Mouse (Mus musculus): ENCODE measurements around the gene Rabgef1. TPM values are rescaled to one million over a fixed set of nuclear protein-coding genes. Genes with fewer than 3 reads are reported as not detected.
A peak's percentile ranks its signal among the peaks of the same experiment; 100 is the strongest.

The Rabgef1 gene
- 26.8 and 26.9 TPM in 2 replicates for polyA plus RNA-seq (2016; fragmentation: Nextera tagmentation; extraction: Ambion mirVana)

GRCm38 (mm10) chr5:130171423-130171954, at the start of gene Rabgef1:
TSS of gene Rabgef1 (plus strand) at chr5:130171798.
- peak within 1 kb of the TSS; percentile 80 for H3K4me2 ChIP-seq
- peak within 1 kb of the TSS; percentile 89 for H3K9ac ChIP-seq (replicated peaks)
- ATAC-seq (ENCODE audit: insufficient number of reproducible peaks, insufficient read depth, low FRiP score, low TSS enrichment, low read depth): peak; percentile 86
- peak within 1 kb of the TSS; percentile 89 for H3K4me3 ChIP-seq (replicated peaks)
- peak within 1 kb of the TSS; percentile 86 for H3K27ac ChIP-seq
- WGBS: under 1% methylated on average over 51 of the region's 62 CpGs
- H3K36me3 ChIP-seq: no peaks in the 10 kb centered on the region
- H3K9me3 ChIP-seq: no peaks in the 10 kb centered on the region
- H3K27me3 ChIP-seq: no peaks in the 10 kb centered on the region
- peaks cover 18% of the 10 kb centered on the region for H3K4me1 ChIP-seq (replicated peaks)

GRCm38 (mm10) chr5:130122355-130122754, 49.2 kb upstream of the Rabgef1 start:
- WGBS: 87% methylated on average over 2 of the region's 2 CpGs

GRCm38 (mm10) chr5:130124271-130124670, 47.3 kb upstream of the Rabgef1 start:
- peaks cover 10% of the 10 kb centered on the region; the same call in 1 of the 2 replicates for H3K4me1 ChIP-seq (replicated peaks)
- H3K27ac ChIP-seq: no peak overlapping the region
- no peaks in the 10 kb centered on the region for H3K9me3 ChIP-seq
- no peak overlapping the region for H3K9ac ChIP-seq (replicated peaks)
- H3K4me2 ChIP-seq: no peak overlapping the region
- no peaks in the 10 kb centered on the region for H3K27me3 ChIP-seq
- H3K4me3 ChIP-seq (replicated peaks): no peak overlapping the region
- H3K36me3 ChIP-seq: peaks cover 17% of the 10 kb centered on the region; the same call in 1 of the 2 replicates
- WGBS: 83% methylated on average over 5 of the region's 5 CpGs
- ATAC-seq (ENCODE audit: insufficient number of reproducible peaks, insufficient read depth, low FRiP score, low TSS enrichment, low read depth): no peak

More at GRCm38 (mm10) chr5:130122355-130122754, 49.2 kb upstream of the Rabgef1 start:
- no peaks in the 10 kb centered on the region for H3K27me3 ChIP-seq
- H3K9ac ChIP-seq (replicated peaks): no peak overlapping the region
- peaks cover 20% of the 10 kb centered on the region for H3K4me1 ChIP-seq (replicated peaks)
- no peak overlapping the region for H3K27ac ChIP-seq
- no peaks in the 10 kb centered on the region for H3K9me3 ChIP-seq
- H3K4me3 ChIP-seq (replicated peaks): no peak overlapping the region
- peaks cover 17% of the 10 kb centered on the region; the same call in 1 of the 2 replicates for H3K36me3 ChIP-seq
- no peak for ATAC-seq (ENCODE audit: insufficient number of reproducible peaks, insufficient read depth, low FRiP score, low TSS enrichment, low read depth)
- H3K4me2 ChIP-seq: no peak overlapping the region

GRCm38 (mm10) chr5:130128686-130129523, 42.7 kb upstream of the Rabgef1 start:
- H3K27me3 ChIP-seq: no peaks in the 10 kb centered on the region
- peaks cover 9% of the 10 kb centered on the region; the same call in 1 of the 2 replicates for H3K4me1 ChIP-seq (replicated peaks)
- peaks cover 47% of the 10 kb centered on the region for H3K36me3 ChIP-seq
- no peak overlapping the region for H3K4me2 ChIP-seq
- no peak overlapping the region for H3K4me3 ChIP-seq (replicated peaks)
- WGBS: 49% methylated on average over 11 of the region's 11 CpGs
- H3K9me3 ChIP-seq: no peaks in the 10 kb centered on the region
- 0 out of 2 replicates have a peak overlapping the region, but pooled peaks have one; percentile 45 for H3K27ac ChIP-seq
- no peak; the same call in 1 of the 2 replicates for ATAC-seq (ENCODE audit: insufficient number of reproducible peaks, insufficient read depth, low FRiP score, low TSS enrichment, low read depth)
- no peak overlapping the region for H3K9ac ChIP-seq (replicated peaks)

GRCm38 (mm10) chr5:130129524-130129793, 42.1 kb upstream of the Rabgef1 start:
- 75% methylated on average over 5 of the region's 5 CpGs for WGBS
- H3K9me3 ChIP-seq: no peaks in the 10 kb centered on the region
- no peaks in the 10 kb centered on the region for H3K27me3 ChIP-seq
- no peak for ATAC-seq (ENCODE audit: insufficient number of reproducible peaks, insufficient read depth, low FRiP score, low TSS enrichment, low read depth)
- no peak overlapping the region for H3K4me3 ChIP-seq (replicated peaks)
- H3K36me3 ChIP-seq: peaks cover 45% of the 10 kb centered on the region
- 0 out of 2 replicates have a peak overlapping the region, but pooled peaks have one; percentile 45 for H3K27ac ChIP-seq
- H3K4me2 ChIP-seq: no peak overlapping the region
- H3K9ac ChIP-seq (replicated peaks): no peak overlapping the region
- peaks cover 9% of the 10 kb centered on the region; the same call in 1 of the 2 replicates for H3K4me1 ChIP-seq (replicated peaks)

- 93% methylated on average over 13 of the region's 13 CpGs for WGBS
- no peak overlapping the region for H3K9ac ChIP-seq (replicated peaks)
- H3K9me3 ChIP-seq: no peaks in the 10 kb centered on the region
- H3K4me2 ChIP-seq: no peak overlapping the region
- peaks cover 36% of the 10 kb centered on the region for H3K36me3 ChIP-seq
- H3K4me1 ChIP-seq (replicated peaks): no peaks in the 10 kb centered on the region
- ATAC-seq (ENCODE audit: insufficient number of reproducible peaks, insufficient read depth, low FRiP score, low TSS enrichment, low read depth): no peak
- H3K27ac ChIP-seq: no peak overlapping the region
- no peaks in the 10 kb centered on the region for H3K27me3 ChIP-seq
- no peak overlapping the region for H3K4me3 ChIP-seq (replicated peaks)
Measured at GRCm38 (mm10) chr5:130136597-130136996, 35.0 kb upstream of the Rabgef1 start.

- WGBS: 32% methylated on average over 8 of the region's 8 CpGs
Measured at GRCm38 (mm10) chr5:130139393-130139792, 32.2 kb upstream of the Rabgef1 start.

GRCm38 (mm10) chr5:130141138-130141537, 30.5 kb upstream of the Rabgef1 start:
- Histone ChIP-seq H3K9ac (replicated peaks) (no peak overlapping the region), H3K4me1 (replicated peaks) (peaks cover 11% of the 10 kb centered on the region), H3K36me3 (peaks cover 3% of the 10 kb centered on the region), H3K27me3 (no peaks in the 10 kb centered on the region), H3K9me3 (no peaks in the 10 kb centered on the region), H3K4me3 (replicated peaks) (no peak overlapping the region), H3K27ac (no peak overlapping the region), H3K4me2 (no peak overlapping the region)
- WGBS: 81% methylated on average over 5 of the region's 5 CpGs
- ATAC-seq (ENCODE audit: insufficient number of reproducible peaks, insufficient read depth, low FRiP score, low TSS enrichment, low read depth): no peak

More at GRCm38 (mm10) chr5:130139393-130139792, 32.2 kb upstream of the Rabgef1 start:
- Histone ChIP-seq H3K4me2 (no peak overlapping the region), H3K27me3 (no peaks in the 10 kb centered on the region), H3K9ac (replicated peaks) (no peak overlapping the region), H3K27ac (no peak overlapping the region), H3K9me3 (no peaks in the 10 kb centered on the region), H3K36me3 (peaks cover 18% of the 10 kb centered on the region), H3K4me1 (replicated peaks) (0 out of 2 replicates have a peak, but pooled peaks cover 4% of the 10 kb centered on the region), H3K4me3 (replicated peaks) (no peak overlapping the region)
- no peak for ATAC-seq (ENCODE audit: insufficient number of reproducible peaks, insufficient read depth, low FRiP score, low TSS enrichment, low read depth)

- Histone ChIP-seq H3K27ac (no peak overlapping the region), H3K9me3 (no peaks in the 10 kb centered on the region), H3K4me3 (replicated peaks) (no peak overlapping the region), H3K4me2 (no peak overlapping the region), H3K4me1 (replicated peaks) (peaks cover 11% of the 10 kb centered on the region), H3K27me3 (no peaks in the 10 kb centered on the region), H3K9ac (replicated peaks) (no peak overlapping the region), H3K36me3 (no peaks in the 10 kb centered on the region)
- no peak for ATAC-seq (ENCODE audit: insufficient number of reproducible peaks, insufficient read depth, low FRiP score, low TSS enrichment, low read depth)
- 43% methylated on average over 4 of the region's 4 CpGs for WGBS
Measured at GRCm38 (mm10) chr5:130142041-130142440, 29.6 kb upstream of the Rabgef1 start.

- Histone ChIP-seq H3K27me3 (no peaks in the 10 kb centered on the region), H3K36me3 (peaks cover 3% of the 10 kb centered on the region; the same call in 1 of the 2 replicates), H3K27ac (no peak overlapping the region), H3K4me2 (no peak overlapping the region), H3K4me3 (replicated peaks) (no peak overlapping the region), H3K9ac (replicated peaks) (no peak overlapping the region), H3K9me3 (no peaks in the 10 kb centered on the region), H3K4me1 (replicated peaks) (peaks cover 11% of the 10 kb centered on the region)
- ATAC-seq (ENCODE audit: insufficient number of reproducible peaks, insufficient read depth, low FRiP score, low TSS enrichment, low read depth): no peak
- WGBS: 88% methylated on average over 7 of the region's 7 CpGs
Measured at GRCm38 (mm10) chr5:130143101-130143500, 28.5 kb upstream of the Rabgef1 start.

- Histone ChIP-seq H3K27ac (peak overlapping the region; percentile 69), H3K4me2 (peak overlapping the region; percentile 88), H3K4me1 (replicated peaks) (peaks cover 11% of the 10 kb centered on the region), H3K27me3 (no peaks in the 10 kb centered on the region), H3K9me3 (no peaks in the 10 kb centered on the region), H3K36me3 (peaks cover 9% of the 10 kb centered on the region), H3K4me3 (replicated peaks) (peak overlapping the region; percentile 65), H3K9ac (replicated peaks) (peak overlapping the region; percentile 45; the same call in 1 of the 2 replicates)
- ATAC-seq (ENCODE audit: insufficient number of reproducible peaks, insufficient read depth, low FRiP score, low TSS enrichment, low read depth): peak; percentile 7; the same call in 1 of the 2 replicates
- 4% methylated on average over 20 of the region's 20 CpGs for WGBS
Measured at GRCm38 (mm10) chr5:130143977-130144333, 27.6 kb upstream of the Rabgef1 start.
